Mouse (Mus musculus) lung, adult 2 months (tissue): ENCODE measurements around the gene Gm27021. TPM values are rescaled to one million over a fixed set of nuclear protein-coding genes. Genes with fewer than 3 reads are reported as not detected.

Source experiments
- DNase-seq: peaks from one replicate; pipeline ENCODE4 v3.0.0; 2022
- H3K4me1 ChIP-seq: fragments of 200-500 bp; 2 replicates; pipeline ENCODE4 v1.6.1; 2011; ENCODE audit warnings: low read length; ENCODE audit not compliant: control insufficient read depth, insufficient read depth
- H3K4me3 ChIP-seq: fragments of 200-500 bp; replicated peaks from 2 replicates; pipeline ENCODE3; 2011; ENCODE audit warnings: low read depth, mild to moderate bottlenecking, control low read depth, low read length; ENCODE audit errors: extremely low read depth
- CTCF ChIP-seq: fragments of 200-500 bp; IDR thresholded peaks from 2 replicates; pipeline ENCODE4 v1.5.1; 2011; ENCODE audit warnings: mild to moderate bottlenecking, low read length, control low read depth; ENCODE audit not compliant: insufficient read depth
- POLR2A ChIP-seq: fragments of 200-500 bp; IDR thresholded peaks from 2 replicates; pipeline ENCODE4 v1.6.1; 2011; ENCODE audit warnings: low read depth, mild to moderate bottlenecking, control low read depth, low read length, borderline replicate concordance; ENCODE audit errors: extremely low read depth
- WGBS: fragments of 180-500 bp; shearing (Covaris S2); methylation state at CpG from one replicate; pipeline ENCODE4 v1.1.7; 2018; 5-methylcytosine and 5-hydroxymethylcytosine counted together
- polyA plus RNA-seq: library from polyadenylated mRNA; depleted of rRNA; stranded (reverse); fragments of >200 nt; gene quantifications from 2 replicates; pipeline ENCODE4 v1.2.3, GENCODE M21; 2012

The Gm27021 gene
- polyA plus RNA-seq, 1 experiment, result 0.92 TPM

- H3K4me3 ChIP-seq, result no peak overlapping the region
- DNase-seq, result no peak
- TF ChIP-seq CTCF, result no peak
- TF ChIP-seq POLR2A, result no peak
- no peaks in the 10 kb centered on the region for H3K4me1 ChIP-seq
- WGBS, result 75% methylated on average over 8 of the region's 8 CpGs
Measured at GRCm38 (mm10) chr8:120675718-120676117, 7.8 kb upstream of the Gm27021 start.

GRCm38 (mm10) chr8:120673298-120673697, 5.4 kb upstream of the Gm27021 start:
- 94% methylated on average over 7 of the region's 7 CpGs for WGBS
- Histone ChIP-seq H3K4me1 (no peaks in the 10 kb centered on the region), H3K4me3 (no peak overlapping the region)
- TF ChIP-seq POLR2A (no peak), CTCF (no peak)
- no peak for DNase-seq

GRCm38 (mm10) chr8:120672626-120673229, 4.8 kb upstream of the Gm27021 start:
- no peak for DNase-seq
- WGBS, result 83% methylated on average over 16 of the region's 16 CpGs
- Histone ChIP-seq H3K4me1 (no peaks in the 10 kb centered on the region), H3K4me3 (no peak overlapping the region)
- no peak for TF ChIP-seq POLR2A
- no peak for TF ChIP-seq CTCF

GRCm38 (mm10) chr8:120671775-120672174, 3.9 kb upstream of the Gm27021 start:
- WGBS, result 54% methylated on average over 6 of the region's 6 CpGs
- Histone ChIP-seq H3K4me3 (no peak overlapping the region), H3K4me1 (peaks cover 4% of the 10 kb centered on the region)
- DNase-seq, result no peak
- TF ChIP-seq CTCF (no peak), POLR2A (no peak)

GRCm38 (mm10) chr8:120668374-120668905, 561 bp upstream of the Gm27021 start, which contains the start of gene Emc8:
Emc8 (minus strand) TSS chr8:120668573.
- DNase-seq, result no peak
- Histone ChIP-seq H3K4me3 (peak within 1 kb of the TSS; percentile 97), H3K4me1 (peaks cover 13% of the 10 kb centered on the region)
- 1% methylated on average over 51 of the region's 51 CpGs for WGBS
- TF ChIP-seq POLR2A (no peak), CTCF (no peak)

- Histone ChIP-seq H3K4me3 (peak overlapping the region; percentile 97), H3K4me1 (peaks cover 13% of the 10 kb centered on the region)
- no peak for DNase-seq
- no peak for TF ChIP-seq CTCF
- no peak for TF ChIP-seq POLR2A
- WGBS, result 5% methylated on average over 17 of the region's 17 CpGs
Measured at GRCm38 (mm10) chr8:120666807-120667470, 940 bp downstream of the Gm27021 start.

- peaks cover 13% of the 10 kb centered on the region for H3K4me1 ChIP-seq
- no peak for TF ChIP-seq POLR2A
- TF ChIP-seq CTCF, result no peak
- H3K4me3 ChIP-seq, result no peak overlapping the region
- WGBS, result 63% methylated on average over 3 of the region's 3 CpGs
- DNase-seq, result no peak
Measured at GRCm38 (mm10) chr8:120665726-120666455, 2.0 kb downstream of the Gm27021 start.

GRCm38 (mm10) chr8:120664566-120664965, 3.3 kb downstream of the Gm27021 start:
- TF ChIP-seq CTCF (no peak), POLR2A (no peak)
- DNase-seq, result no peak
- Histone ChIP-seq H3K4me3 (no peak overlapping the region), H3K4me1 (peaks cover 13% of the 10 kb centered on the region)
- 66% methylated on average over 6 of the region's 6 CpGs for WGBS

- Histone ChIP-seq H3K4me1 (no peaks in the 10 kb centered on the region), H3K4me3 (no peak overlapping the region)
- 83% methylated on average over 8 of the region's 8 CpGs for WGBS
- DNase-seq, result no peak
- TF ChIP-seq POLR2A, result no peak
- no peak for TF ChIP-seq CTCF
Measured at GRCm38 (mm10) chr8:120657415-120657814, 10.5 kb downstream of the Gm27021 start.
